Mouse (Mus musculus) kidney, postnatal 25 days (tissue): Measurements from ENCODE around the gene Ttll11.

Experiments used
- DNase-seq, 2 experiments: peaks; one replicate each; pipeline ENCODE4 v3.0.0; 2021; ENCODE audit warnings: mixed read lengths in 2 of 2

Ttll11 gene

DNA sequence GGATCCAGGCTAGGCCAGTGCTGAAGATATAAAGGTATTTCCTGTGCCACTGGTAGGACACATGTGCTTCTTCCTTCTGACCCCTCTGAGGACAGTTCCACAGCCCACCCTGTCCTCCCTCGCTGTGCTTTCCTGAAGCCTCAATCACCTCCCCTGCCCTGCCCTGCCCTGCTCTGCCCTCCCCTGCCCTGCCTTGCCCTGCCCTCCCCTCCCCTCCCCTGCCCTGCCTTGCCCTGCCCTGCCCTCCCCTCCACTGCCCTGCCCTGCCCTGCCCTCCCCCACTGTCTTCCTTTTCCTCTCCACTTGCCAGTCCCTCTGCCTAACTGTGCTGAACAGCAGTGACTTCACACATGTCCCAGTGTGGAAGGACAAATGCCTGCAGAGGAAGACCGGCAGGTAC, 160.8 kb downstream of the Ttll11 start:
- no peak for DNase-seq

DNA sequence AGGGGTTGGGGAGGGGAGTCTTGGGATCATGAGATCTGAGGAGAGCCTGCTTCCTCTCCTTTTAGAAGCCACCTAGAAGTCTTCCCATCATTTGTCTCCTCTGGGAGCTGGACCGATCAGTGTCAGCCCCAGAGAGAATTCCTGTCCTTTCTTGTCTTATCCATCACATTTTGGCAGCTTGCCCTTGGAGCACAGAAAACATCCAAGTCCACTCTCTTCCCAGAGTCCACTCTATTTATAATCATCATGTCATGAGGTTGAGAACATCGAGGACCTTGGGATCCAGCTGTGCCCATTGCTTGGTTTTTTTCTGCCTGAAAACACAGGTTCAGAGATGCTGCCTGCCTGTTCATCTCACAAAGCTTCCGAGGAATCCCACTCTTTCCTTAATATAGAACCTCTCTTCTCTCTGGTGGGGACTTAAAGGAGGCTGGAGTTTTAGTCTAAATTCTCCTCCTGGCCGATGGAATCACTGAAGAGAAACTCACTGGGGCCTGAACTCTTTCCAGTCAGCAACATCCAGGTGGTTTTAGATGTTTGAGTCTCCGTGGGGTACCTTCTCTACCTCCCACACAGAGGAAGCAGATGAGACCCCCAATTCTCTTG, 163.6 kb downstream of the Ttll11 start:
- DNase-seq: peak; percentile 42 to 45

DNA sequence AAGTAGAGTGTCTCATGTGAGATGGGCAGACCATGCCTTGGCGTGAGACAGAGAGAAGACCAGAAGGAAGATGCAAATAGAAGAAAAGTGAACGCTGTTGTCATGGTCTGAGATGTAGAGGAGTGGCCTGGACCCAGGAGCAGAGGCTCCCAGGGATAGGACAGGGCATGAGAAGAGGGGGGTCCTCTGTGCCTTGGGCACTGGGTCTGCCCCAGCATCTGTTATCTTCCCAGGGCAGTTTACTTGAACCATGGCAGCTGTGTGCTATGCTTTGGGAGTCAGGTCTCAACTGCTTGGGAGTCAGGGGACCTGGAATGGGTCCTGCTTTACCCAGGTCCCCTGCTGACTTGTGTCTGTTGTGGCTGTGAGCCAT, 167.2 kb downstream of the Ttll11 start:
- DNase-seq: no peak

DNA sequence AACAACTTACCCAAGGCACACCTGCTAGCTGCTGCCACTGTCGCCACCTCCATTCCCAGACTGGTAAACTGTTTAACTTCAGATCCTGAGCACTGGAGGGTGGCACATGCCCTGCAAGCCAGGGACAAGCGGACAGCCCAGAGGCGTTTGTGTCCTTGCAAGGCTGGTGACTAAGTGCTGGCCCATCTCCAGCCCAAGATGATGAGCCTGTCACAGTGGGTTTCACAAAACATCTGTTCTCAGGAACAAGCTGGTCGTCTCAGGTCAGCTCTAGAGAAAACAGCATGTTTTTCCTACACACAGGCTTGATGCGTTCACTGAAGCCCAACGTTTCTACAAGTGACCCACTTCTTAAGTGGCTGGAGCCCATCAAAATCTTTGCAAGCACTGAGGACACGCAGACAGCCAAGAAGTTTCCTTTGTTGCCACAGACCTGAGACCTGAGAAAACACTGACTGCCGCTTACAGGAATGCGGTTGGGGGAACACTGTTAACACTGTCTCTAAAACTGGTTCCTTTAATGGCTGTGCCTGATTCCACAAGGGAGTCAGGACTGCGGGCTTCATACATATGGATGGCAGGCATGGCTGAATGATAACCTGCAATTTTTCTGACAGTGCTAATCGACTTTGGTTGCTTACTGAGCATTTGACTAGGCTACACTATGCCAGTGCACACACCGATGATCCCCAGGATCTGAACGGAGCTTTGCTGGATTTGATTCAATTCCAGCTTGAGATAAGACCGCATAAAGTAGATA, 167.7 kb downstream of the Ttll11 start:
- peak; percentile 14 to 50 for DNase-seq

DNA sequence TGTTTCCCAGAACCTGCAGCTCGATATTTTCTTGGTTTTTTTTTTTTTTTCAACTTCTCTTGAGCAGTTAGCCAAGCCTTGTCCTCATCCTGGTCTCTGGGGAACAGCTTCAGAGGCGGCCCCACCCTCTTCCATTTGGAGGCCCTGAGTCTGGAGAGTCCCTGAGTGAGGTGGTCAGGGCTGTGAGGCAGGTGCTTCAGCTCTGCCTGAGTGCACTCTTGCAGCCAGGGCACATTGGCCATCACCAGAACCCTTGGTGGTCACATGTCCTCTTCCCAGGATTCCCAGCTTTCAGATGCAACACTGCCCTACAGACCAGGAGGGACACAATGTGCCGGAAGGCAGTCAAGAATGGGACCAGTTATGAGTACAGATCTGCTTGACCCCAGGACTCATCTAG, 169.7 kb downstream of the Ttll11 start:
- no peak for DNase-seq

DNA sequence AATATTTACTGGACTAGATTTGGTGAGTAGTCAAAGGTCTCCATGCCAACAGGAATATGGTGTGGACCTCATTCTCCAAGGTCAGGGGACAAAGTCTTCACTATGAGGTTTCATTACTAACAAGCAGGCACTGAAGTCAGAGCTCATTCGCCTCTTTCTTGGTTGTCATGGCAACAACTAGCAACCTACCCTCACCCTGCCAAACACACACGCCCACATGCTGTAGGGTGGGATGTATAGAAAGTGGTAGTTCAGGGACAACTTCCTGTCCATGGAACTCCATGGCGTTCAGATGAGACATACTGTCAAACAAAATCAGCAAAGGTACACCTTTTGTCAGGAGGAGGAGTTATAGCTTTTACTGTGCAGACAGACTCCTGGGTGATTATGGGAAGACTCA, 170.6 kb downstream of the Ttll11 start:
- DNase-seq: no peak

GRCm38 (mm10) chr2:35805881-35806280, 173.8 kb downstream of the Ttll11 start:
- DNase-seq: no peak

- DNase-seq: no peak
Observed at GRCm38 (mm10) chr2:35803095-35803494, 176.6 kb downstream of the Ttll11 start.

DNA sequence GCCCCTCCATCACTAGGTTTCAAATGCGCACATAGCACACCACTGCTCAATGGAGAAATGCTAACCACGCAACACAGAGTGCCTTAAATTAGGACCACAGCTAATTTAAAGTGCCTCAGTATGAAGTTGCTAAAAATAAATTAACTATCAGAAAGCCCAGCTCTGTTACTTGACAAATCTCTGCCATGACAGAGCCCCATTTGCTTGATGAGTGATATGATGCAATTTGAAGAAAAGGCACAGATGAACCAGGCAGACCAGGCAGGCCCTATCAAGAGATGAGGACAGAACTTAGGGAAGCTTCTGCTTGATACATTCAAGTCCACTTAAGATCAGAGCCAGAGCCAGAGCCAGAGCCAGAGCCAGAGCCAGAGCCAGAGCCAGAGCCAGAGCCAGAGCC, 178.0 kb downstream of the Ttll11 start:
- DNase-seq: no peak

GRCm38 (mm10) chr2:35799073-35799472, 180.6 kb downstream of the Ttll11 start:
- DNase-seq: no peak

- no peak for DNase-seq
Observed at GRCm38 (mm10) chr2:35797998-35798397, 181.7 kb downstream of the Ttll11 start.

DNA sequence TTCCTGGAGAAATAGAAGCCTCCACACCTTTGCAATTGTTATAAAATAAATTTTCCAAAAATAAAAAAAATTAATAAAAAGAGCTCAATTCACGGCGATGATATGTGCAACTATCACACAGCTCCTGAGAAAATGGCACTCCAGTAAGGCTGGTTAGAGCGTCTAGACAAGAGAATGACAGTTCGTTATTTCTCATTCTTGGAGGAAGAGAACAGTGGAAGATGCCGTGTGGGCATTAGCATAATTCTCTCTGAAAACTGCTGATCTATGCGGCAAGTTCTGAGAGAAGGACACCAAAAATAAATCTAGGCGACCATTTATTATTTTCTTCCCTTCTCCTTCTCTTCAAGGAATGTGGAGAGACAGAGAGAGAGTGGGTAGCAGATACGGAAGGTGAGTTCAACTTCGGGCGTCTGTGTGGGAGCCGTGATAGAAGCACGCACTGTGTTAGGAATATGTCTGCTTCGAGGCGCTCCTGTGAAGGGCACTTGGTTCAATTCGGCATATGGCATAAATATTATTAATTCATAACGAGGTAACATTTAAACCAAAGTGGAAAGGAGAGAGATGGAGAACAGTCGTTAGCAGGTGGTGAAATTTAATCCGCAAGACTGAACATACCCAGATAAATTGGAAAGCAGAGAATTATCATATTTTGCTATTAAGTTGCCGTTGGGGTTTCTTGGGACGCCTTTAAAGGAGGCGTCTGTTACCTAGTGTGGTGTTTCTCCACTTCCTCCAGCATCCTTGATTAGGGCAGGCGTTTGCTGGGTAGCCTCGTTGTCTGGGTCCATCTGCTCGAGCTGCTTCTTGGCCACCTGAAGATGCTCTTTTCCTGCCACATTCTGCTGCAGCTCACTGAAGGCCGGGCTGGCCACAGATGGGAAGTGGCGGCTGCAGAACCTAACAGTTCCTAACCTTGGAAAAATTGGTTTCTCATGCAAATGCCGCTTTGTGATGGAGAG, 190.1 kb downstream of the Ttll11 start:
- DNase-seq: peak in 1 of 2 experiments; percentile 17

- DNase-seq: no peak
Observed at GRCm38 (mm10) chr2:35785877-35786276, 193.8 kb downstream of the Ttll11 start.

GRCm38 (mm10) chr2:35783368-35783767, 196.3 kb downstream of the Ttll11 start:
- DNase-seq: no peak

GRCm38 (mm10) chr2:35779266-35779665, 200.4 kb downstream of the Ttll11 start:
- no peak for DNase-seq

DNA sequence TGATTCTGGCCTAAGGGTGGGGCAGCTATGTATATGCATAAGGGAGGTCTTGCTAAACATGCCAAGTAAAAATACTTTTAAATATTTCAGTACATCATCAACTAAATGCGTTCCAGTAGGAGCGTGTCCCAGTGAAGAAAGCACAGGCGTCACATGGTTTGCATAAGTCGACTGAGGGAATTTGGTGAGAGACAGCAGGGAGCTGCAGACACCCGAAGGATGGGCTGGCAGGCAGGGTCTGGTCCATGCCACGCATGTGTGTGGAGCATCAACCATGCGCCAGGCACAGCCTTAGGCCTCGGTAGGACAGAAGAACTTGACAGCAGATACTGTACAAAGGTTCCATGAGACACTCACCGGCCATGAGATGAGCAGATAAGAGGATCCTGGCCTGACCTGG, 202.8 kb downstream of the Ttll11 start:
- DNase-seq: no peak

- no peak for DNase-seq
Observed at GRCm38 (mm10) chr2:35775651-35776055, 204.1 kb downstream of the Ttll11 start.

- DNase-seq: no peak
Observed at GRCm38 (mm10) chr2:35770541-35770940, 209.2 kb downstream of the Ttll11 start.

GRCm38 (mm10) chr2:35769398-35769797, 210.3 kb downstream of the Ttll11 start:
- DNase-seq: no peak

- DNase-seq: no peak
Observed at GRCm38 (mm10) chr2:35768538-35769238, 211.0 kb downstream of the Ttll11 start.

DNA sequence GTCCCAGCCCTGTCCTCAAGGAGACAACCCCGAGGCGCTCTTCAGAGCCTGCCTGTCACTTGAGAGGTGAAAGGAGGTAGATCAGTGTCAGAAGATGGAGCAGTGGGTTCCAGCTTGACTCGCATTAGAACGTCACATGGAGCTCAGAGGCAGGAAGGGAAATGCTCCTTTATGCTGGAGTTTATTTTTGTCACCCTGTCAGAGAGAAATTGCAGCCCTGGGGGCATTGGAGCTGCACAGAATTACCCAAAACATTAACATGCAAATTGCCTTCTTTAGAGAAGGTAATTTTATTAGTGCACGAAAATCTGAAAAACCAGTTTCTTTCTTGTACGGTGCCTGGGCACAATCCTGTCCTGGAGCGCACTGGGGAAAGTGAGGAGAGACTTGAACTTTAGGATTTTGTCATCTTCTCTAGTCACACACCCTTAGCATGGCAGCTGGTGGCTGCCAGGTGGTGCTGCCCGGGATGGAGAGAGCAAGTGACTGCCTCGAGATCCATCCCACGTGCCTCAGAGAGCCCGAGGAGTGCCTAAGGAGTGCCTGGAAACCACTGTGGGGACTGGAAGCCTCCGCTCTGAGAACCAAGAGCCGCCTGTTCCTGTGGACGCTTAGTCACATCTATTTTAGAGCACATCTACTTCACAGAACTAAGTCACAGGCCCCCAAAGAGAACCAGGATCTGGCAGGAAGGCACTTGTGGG, 211.7 kb downstream of the Ttll11 start:
- DNase-seq: peak; percentile 40 to 57

DNA sequence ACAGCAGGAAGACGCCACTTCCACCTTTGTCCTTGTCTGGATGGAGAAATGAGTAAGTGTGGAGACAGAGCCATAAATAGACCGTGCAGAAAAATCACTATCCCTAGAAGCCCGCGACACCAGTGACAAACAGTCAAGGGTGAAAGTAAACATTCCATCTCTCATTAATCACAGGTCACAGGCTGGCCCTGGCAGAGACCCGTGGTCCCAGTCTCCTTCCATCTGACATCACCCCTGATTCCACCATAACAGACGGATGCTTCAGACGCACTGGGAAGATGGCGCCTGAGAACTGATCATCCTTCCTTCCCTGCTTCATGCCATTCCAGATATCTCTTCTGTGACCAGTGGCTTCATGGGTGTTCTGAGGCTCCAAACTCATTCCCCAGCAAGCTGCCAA, 215.4 kb downstream of the Ttll11 start:
- no peak for DNase-seq
